Mouse (Mus musculus) right cerebral cortex, postnatal 36 days (tissue): Measurements from ENCODE around the gene Dyx1c1.

Experiments
- DNase-seq, 2 experiments: peaks; one replicate each; pipeline ENCODE4 v3.0.0; 2022; ENCODE audit warnings: low spot score in 2 of 2, mixed read lengths in 1 of 2

Dyx1c1 gene

DNA sequence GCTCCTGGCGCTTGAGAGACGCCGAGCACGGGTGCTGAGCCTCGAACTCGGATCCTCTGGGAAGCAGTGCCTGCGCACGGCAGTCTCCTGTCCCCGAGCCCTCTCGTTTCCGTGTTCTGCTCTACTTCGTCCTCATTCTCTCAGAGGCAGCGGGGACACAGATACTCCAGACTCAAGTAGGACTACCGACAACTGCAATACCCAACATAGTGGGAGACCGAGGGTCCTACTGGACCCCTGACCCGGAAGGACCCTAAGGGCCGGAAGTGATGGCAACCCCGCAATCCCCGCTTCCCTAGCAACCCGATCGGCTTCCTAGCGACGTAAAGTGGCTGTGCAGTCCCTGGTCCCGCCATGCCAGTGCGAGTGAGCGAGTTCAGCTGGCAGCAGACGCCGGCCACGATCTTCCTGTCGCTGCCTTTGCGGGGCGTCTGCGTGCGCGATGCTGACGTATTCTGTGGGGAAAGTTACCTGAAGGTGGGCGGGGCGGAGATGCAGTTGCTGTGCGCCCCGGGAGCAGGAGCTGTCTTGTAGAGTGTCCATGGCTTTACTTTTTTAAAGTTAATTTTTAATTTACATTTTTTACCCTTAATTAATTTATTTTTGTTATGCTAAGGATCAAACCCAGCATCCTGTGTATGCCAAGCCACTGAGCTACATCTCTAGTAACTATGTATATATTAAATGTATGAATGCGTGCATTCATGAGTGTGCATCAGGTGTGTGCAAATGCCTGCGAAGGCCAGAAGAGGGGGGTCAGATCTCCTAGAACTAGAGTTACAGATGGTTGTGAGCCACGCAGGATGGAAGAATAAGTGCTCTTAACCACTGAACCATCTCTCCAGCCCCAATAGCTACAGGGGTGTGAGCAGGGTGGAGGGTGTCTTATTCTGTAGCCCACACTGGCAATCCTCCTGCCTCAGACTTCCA lies at the start of gene Dyx1c1, which contains the start of gene Gm44503:
TSS of gene Dyx1c1 (plus strand) at position 265 of the 930 bp plus-strand sequence.
TSS of gene Gm44503 (plus strand) at position 332 of the 930 bp plus-strand sequence.
- DNase-seq = peak; percentile 58 to 65

DNA sequence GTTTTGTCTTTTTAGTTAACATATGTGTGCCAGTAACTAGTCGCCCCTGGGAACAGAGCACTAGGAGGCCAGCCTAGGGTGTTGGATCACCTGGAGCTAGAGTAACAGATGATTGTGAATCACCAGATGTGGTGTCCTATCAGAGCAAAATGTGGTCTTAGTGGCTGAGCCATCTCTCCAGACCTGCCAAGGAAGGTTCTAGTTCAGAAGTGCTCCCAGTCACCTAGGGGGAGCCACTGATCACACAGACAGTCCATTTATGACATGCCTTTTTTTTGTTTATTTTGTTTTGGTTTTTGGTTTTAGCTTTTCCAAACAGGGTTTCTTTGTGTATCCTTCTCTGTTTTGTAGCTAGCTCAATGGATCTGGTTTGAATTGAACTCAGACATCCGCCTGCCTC lies 47.2 kb upstream of the Dyx1c1 start:
- no peak for DNase-seq

GRCm38 (mm10) chr9:72913551-72913950 lies 45.0 kb upstream of the Dyx1c1 start:
- DNase-seq = no peak

GRCm38 (mm10) chr9:72915728-72916127 lies 42.9 kb upstream of the Dyx1c1 start:
- no peak for DNase-seq

- DNase-seq = no peak
Measured at GRCm38 (mm10) chr9:72923068-72923467, 35.5 kb upstream of the Dyx1c1 start.

DNA sequence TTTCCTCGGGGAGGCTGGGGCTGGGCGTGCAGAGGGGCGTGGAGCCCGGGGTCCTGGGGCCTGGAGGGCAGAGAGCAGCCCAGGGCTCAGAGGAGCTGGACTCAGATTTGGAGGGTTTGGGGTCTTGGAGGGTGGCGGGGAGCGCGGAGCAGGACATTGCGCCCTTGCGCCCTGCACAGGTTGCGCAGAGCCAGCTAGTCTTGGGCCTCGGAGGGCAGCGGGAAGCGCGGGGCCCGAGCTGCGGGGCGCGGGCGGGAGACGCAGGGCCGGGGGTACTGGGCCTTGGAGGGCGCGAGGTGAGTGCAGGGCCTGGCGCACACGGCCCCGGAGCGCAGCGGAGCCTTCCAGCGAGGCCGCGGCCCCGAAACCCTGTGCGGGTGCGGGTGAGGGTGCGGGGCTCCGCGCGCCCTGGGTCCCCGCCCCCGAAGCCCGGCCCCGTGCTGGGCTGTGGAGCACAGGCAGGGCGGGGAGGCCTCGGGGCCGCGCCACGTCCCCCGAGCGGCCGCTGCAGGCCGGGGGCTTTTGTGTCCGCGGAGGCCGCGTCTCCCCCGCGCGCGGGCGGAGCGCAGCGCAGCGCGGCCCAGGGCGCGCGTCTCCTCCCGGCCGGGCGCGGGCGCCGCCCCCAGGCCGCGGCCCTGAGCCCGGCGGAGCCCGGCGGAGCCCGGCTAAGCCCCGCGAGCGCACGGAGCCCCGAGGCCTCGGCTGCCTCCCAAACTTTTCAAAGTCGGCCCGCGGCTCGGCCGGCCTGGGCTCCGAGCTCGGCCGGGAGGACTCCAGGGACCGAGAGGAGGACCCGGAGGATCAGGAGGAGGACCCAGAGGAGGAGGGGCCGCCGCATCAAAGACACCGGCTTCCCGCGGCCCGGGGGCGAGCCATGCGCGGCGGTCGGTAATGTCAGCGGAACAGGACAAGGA lies 33.3 kb upstream of the Dyx1c1 start, which contains the start of gene Pygo1:
TSS of gene Pygo1 (plus strand) at position 625 of the 914 bp plus-strand sequence.
- DNase-seq = no peak

DNA sequence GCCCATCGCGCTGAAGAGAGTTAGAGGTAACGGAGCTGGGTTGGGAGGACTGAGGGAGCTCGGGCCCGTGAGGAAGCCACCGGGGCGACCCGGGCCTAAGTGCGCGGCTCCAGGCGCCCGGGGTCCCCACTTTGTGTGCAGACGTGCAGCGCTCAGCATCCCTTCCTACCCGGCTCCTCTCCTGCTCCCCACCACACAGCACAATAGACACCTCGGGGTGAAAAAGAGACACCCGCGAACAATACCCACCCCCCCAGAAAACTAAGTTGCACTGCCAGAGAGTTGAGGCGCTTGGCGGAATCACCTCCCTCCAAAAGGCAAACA lies 32.7 kb upstream of the Dyx1c1 start:
- DNase-seq = no peak

GRCm38 (mm10) chr9:72931166-72931790 lies 27.3 kb upstream of the Dyx1c1 start:
- peak; percentile 65 to 76 for DNase-seq

DNA sequence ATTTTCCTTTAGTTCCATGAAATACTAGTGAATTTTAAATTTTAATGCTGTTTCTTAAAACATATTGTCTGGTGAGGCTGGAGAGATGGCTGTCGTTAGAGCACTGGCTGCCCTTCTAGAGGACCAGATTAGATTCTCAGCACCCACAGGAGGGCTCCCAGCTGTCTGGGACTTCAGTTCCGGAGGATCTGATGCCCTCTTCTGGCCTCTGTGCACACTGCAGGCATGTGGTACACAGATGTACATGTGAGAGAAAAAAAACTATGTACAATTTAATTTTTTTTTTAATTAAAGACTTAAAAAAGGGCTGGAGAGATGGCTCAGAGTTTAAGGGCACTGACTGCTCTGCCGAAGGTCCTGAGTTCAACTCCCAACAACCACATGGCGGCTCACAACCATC lies 23.3 kb upstream of the Dyx1c1 start:
- DNase-seq = no peak

GRCm38 (mm10) chr9:72936301-72936700 lies 22.3 kb upstream of the Dyx1c1 start:
- DNase-seq = no peak

DNA sequence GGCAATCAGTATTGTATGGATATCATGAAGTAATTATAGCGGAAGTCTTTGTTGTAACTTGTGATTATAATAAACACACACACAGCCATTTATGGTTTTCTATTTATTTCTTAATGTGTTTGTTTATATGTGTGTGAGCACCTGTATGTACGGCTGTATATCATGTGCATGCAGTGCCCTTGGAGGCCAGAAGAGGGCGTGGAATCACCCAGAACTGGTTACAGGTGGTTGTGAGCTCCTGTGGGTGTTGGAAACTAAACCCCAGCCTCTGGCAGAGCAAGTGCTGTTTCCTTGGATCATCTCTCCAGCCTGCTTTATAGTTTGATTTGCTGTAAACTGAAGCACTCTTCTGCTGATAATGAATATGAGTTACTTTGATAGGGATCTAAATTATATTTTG lies 15.2 kb upstream of the Dyx1c1 start:
- DNase-seq = no peak

GRCm38 (mm10) chr9:72944286-72944685 lies 14.3 kb upstream of the Dyx1c1 start:
- no peak for DNase-seq

DNA sequence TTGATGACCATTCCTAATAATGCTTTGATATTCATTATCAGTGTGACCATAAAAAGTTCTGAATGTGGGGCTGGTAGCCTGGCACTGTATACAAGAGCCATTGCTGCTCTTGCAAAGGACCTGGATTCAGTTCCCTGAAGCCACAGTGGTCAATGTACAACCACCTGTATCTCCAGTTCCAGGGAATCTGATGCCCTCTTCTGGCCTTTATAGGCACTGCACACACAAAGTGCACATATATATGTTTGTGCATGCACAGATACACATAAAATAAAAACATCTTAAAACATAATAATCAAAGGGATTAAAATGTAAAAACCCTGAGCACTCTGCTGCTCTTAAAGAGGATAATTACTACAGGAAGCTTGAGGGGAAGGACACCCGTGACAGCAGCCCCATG lies 11.6 kb upstream of the Dyx1c1 start:
- DNase-seq = no peak

- no peak for DNase-seq
Measured at GRCm38 (mm10) chr9:72949572-72949971, 9.0 kb upstream of the Dyx1c1 start.

DNA sequence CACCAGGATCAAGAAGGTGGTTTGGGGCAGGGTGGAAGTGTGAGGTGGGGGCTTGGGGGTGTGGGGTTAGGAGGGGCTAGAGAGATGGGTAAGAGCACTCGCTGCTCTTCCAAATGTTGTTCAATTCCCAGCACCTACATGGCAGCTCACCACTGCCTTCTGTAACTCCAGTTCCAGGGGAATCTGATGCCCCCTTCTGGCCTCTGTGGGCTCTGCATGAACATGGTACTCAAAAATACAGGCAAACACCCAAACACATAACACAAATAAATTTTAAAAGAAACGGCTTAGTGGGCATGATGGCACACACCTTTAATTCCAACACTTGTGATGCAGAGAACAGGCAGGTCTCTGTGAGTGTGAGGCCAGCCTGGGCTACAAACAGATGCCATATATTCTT lies 3.8 kb upstream of the Dyx1c1 start:
- no peak for DNase-seq

DNA sequence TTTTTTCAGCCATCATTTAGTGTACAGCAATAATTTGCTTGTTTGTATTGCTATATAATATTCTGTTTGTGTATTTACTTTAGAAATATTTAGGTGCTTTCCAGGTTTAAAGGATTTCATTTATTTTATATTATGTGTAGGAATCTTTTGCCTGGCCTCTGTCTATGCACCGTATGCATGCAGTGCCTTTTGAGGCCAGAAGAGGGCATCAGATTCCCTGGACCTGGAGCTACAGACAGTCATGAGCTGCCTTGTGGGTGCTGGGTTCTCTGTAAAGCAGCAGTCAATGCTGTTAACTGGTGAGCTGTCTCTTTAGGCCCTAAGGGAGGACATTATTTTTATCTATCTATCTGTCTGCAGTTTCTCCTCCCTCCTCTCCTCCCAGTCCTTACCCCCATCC lies 3.0 kb upstream of the Dyx1c1 start:
- peak in 1 of 2 experiments; percentile 34 for DNase-seq

DNA sequence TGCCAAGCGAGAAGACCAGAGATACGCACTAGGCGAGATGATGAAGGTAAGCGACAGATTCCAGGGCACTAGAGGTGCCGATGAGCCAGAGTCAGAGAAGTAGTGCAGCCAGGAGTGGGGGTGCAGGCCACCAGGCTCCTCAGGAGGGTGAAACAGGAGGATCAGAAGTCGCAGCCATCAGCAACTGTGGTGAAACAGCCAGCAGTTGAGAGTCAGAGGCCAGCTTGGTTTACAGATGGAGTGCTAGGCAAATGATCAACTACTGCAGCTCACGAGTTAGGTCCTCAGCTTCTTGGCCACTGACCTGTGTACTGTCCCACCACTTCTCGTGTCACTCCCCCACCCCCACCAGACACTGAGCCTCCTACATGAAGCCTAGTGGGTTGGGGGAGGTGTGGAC lies 2.8 kb downstream of the Dyx1c1 start:
- DNase-seq = no peak

DNA sequence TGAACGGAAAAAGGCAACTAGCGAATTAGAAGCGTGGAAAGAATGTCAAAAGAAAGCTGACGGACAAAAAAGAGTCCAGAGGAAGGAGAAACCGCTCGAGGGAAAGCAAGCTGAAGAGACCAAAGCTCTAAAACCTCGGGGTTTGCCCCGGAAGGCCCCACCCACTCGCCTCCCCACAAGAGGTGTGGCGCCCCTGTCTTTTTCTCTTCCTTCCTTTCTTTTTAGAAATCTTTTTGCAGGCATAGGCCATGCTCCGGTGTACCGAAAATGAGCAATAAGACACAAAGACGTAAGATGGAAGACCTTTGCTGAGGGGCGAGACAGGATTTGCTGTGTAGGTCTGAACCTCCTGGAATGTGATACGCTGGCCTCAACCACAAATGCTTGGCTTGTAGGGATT lies 3.4 kb downstream of the Dyx1c1 start:
- DNase-seq = no peak

- peak; percentile 64 to 74 for DNase-seq
Measured at GRCm38 (mm10) chr9:72968349-72969061, 9.9 kb downstream of the Dyx1c1 start.

DNA sequence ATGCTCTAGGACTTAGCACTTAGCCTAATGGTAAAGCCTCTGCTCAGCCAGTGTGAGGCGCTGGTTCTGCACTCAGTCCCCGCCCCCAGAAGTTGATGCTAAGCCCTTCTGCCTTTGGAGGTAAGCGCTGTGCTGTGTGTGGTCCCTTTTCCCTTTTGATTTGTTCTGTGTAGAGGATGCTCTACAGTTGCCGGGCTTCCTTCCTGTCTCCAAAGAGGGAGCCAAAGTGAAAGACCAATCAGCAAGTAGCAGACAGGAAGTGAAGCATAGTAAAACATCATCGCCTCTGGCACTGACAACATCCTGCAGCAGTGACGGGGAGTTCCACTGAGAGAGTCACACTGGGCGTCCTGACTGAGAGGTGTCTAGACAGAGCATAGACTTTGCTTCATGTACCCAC lies 11.3 kb downstream of the Dyx1c1 start:
- no peak for DNase-seq

DNA sequence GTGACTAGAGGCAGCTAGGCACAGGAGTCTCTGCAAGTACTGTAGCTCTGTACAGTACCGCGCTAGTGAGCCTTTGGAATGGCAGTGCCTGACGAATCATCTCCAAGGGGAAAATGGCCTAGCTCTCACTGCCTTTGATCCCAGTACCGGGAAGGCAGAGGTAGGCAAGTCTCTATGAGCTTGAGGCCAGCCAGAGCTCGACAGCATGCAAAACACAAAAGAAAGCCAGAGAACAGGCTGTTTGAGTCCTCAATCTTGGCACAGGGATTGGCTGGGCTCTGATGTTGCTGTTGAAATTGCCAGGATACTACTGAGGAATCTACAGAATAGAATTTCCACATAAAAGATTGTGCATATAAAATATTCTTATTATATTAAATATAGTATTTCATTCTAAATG lies 13.8 kb downstream of the Dyx1c1 start:
- DNase-seq = no peak
